Mouse (Mus musculus) embryonic facial prominence, embryonic 11.5 days (tissue): Measurements from ENCODE around the gene Ttc21b. TPM values are rescaled to one million over a fixed set of nuclear protein-coding genes. Genes with fewer than 3 reads are reported as not detected.
A peak's percentile ranks its signal among the peaks of the same experiment; 100 is the strongest.

ENCODE experiments used
- ATAC-seq: fragments of 200-750 bp; cut with Nextera tagmentation; replicated peaks from 2 replicates; pipeline ENCODE4 v1.8.0; 2017; ENCODE audit warnings: low read depth; ENCODE audit not compliant: insufficient number of reproducible peaks, low FRiP score, low TSS enrichment
- DNase-seq: peaks from one replicate; pipeline ENCODE4 v3.0.0-alpha.2; 2015; ENCODE audit warnings: low spot score
- H3K27ac ChIP-seq: fragments of 300-500 bp; sonication (generic); replicated peaks from 2 replicates; pipeline ENCODE4 v1.5.1; 2014; ENCODE audit warnings: mild to moderate bottlenecking, low read depth, low read length, control low read depth
- H3K27me3 ChIP-seq: fragments of 300-500 bp; sonication (generic); 2 replicates; pipeline ENCODE4 v1.6.1; 2014; ENCODE audit warnings: mild to moderate bottlenecking, low read length, moderate library complexity, mixed read lengths; ENCODE audit not compliant: control insufficient read depth, insufficient read depth
- H3K36me3 ChIP-seq: fragments of 300-500 bp; sonication (generic); replicated peaks from 2 replicates; pipeline ENCODE4 v1.6.1; 2014; ENCODE audit warnings: low read depth, mild to moderate bottlenecking, low read length, moderate library complexity, mixed read lengths; ENCODE audit not compliant: control insufficient read depth, insufficient read depth
- H3K4me1 ChIP-seq: fragments of 300-500 bp; sonication (generic); 2 replicates; pipeline ENCODE4 v1.6.1; 2014; ENCODE audit warnings: low read length, mixed read lengths; ENCODE audit not compliant: control insufficient read depth, insufficient read depth
- H3K4me2 ChIP-seq: fragments of 300-500 bp; sonication (generic); 2 replicates; pipeline ENCODE4 v1.6.1; 2014; ENCODE audit warnings: low read depth, mild to moderate bottlenecking, control low read depth, low read length, moderate library complexity
- H3K4me3 ChIP-seq: fragments of 300-500 bp; sonication (generic); 2 replicates; pipeline ENCODE4 v1.5.1; 2014; ENCODE audit warnings: low read depth, low read length, control low read depth
- H3K9ac ChIP-seq: fragments of 300-500 bp; sonication (generic); replicated peaks from 2 replicates; pipeline ENCODE4 v1.6.1; 2014; ENCODE audit warnings: mild to moderate bottlenecking, control low read depth, low read length
- H3K9me3 ChIP-seq: fragments of 300-500 bp; sonication (generic); replicated peaks from 2 replicates; pipeline ENCODE4 v1.6.1; 2016; ENCODE audit warnings: mild to moderate bottlenecking, low read length, inconsistent platforms, mixed read lengths; ENCODE audit not compliant: control insufficient read depth
- WGBS: fragments of 180-500 bp; shearing (Covaris S2); extraction: QIAGEN DNeasy Blood & Tissue Kit; methylation state at CpG from one replicate; pipeline ENCODE4 v1.1.7; 2014; 5-methylcytosine and 5-hydroxymethylcytosine counted together
- polyA plus RNA-seq: library from polyadenylated mRNA; unstranded; fragments of >200 nt; fragmentation: Nextera tagmentation; extraction: Ambion mirVana; gene quantifications from 2 replicates; pipeline ENCODE4 v1.2.1, GENCODE M21; 2014

Ttc21b gene
- 16.8 and 17.6 TPM in 2 replicates for polyA plus RNA-seq

GRCm38 (mm10) chr2:66256220-66257131 lies at the start of gene Ttc21b:
Ttc21b (minus strand) TSS chr2:66256617.
- Histone ChIP-seq H3K9ac (peak within 1 kb of the TSS; percentile 67), H3K4me2 (peak within 1 kb of the TSS; percentile 46), H3K4me3 (peak within 1 kb of the TSS; percentile 65), H3K27me3 (no peaks in the 10 kb centered on the region), H3K27ac (no peak within 1 kb of the TSS; the same call in 1 of the 2 replicates), H3K9me3 (no peaks in the 10 kb centered on the region), H3K4me1 (no peaks in the 10 kb centered on the region), H3K36me3 (no peaks in the 10 kb centered on the region)
- ATAC-seq (peak; percentile 100), DNase-seq (peak; percentile 97)
- WGBS = under 1% methylated on average over 56 of the region's 56 CpGs

GRCm38 (mm10) chr2:66272551-66272950 lies 16.1 kb upstream of the Ttc21b start:
- WGBS = 80% methylated on average over 3 of the region's 3 CpGs
- Histone ChIP-seq H3K27me3 (no peaks in the 10 kb centered on the region), H3K27ac (no peak overlapping the region), H3K9me3 (no peaks in the 10 kb centered on the region), H3K36me3 (no peaks in the 10 kb centered on the region), H3K9ac (no peak overlapping the region), H3K4me2 (no peak overlapping the region), H3K4me3 (no peak overlapping the region), H3K4me1 (no peaks in the 10 kb centered on the region)
- DNase-seq = no peak
- no peak for ATAC-seq

- no peak for DNase-seq
- Histone ChIP-seq H3K27me3 (no peaks in the 10 kb centered on the region), H3K27ac (no peak overlapping the region), H3K4me3 (no peak overlapping the region), H3K4me2 (no peak overlapping the region), H3K4me1 (no peaks in the 10 kb centered on the region), H3K9ac (no peak overlapping the region), H3K9me3 (no peaks in the 10 kb centered on the region), H3K36me3 (0 out of 2 replicates have a peak, but pooled peaks cover 3% of the 10 kb centered on the region)
- no peak for ATAC-seq
- WGBS = 70% methylated on average over 1 of the region's 1 CpGs
These were observed 12.4 kb downstream of the Ttc21b start for GRCm38 (mm10) chr2:66244013-66244412.

DNA sequence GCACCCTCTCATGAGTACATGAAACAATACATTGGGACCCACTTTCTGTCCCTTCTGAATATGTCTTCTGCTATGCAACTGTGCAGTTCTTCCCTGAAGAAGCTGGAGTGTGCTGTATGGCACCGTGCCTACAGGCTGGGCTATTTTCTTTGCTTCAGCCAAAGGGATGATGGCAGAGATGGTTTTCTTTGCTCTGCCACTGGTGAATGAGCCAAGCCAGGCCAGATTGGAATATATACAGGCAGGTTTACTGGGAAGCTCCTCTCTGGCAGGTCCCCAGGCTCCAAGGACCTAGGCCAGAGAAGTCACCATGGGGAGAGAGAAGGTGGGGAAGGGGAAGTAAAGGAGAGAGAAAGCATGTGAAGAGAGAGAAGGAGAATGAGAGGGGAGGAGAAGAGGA lies 16.1 kb downstream of the Ttc21b start:
- Histone ChIP-seq H3K4me2 (no peak overlapping the region), H3K4me3 (no peak overlapping the region), H3K27ac (no peak overlapping the region), H3K9ac (no peak overlapping the region), H3K36me3 (no peaks in the 10 kb centered on the region), H3K4me1 (no peaks in the 10 kb centered on the region), H3K27me3 (no peaks in the 10 kb centered on the region), H3K9me3 (no peaks in the 10 kb centered on the region)
- no peak for ATAC-seq
- DNase-seq = no peak
- WGBS = 81% methylated on average over 1 of the region's 1 CpGs

GRCm38 (mm10) chr2:66238886-66239285 lies 17.5 kb downstream of the Ttc21b start:
- ATAC-seq (no peak), DNase-seq (no peak)
- no peak overlapping the region for H3K4me2 ChIP-seq
- H3K9ac ChIP-seq = no peak overlapping the region
- no peaks in the 10 kb centered on the region for H3K9me3 ChIP-seq
- no peaks in the 10 kb centered on the region for H3K4me1 ChIP-seq
- no peaks in the 10 kb centered on the region for H3K27me3 ChIP-seq
- H3K27ac ChIP-seq = no peak overlapping the region
- WGBS = 89% methylated on average over 5 of the region's 5 CpGs
- no peak overlapping the region for H3K4me3 ChIP-seq
- no peaks in the 10 kb centered on the region for H3K36me3 ChIP-seq

DNA sequence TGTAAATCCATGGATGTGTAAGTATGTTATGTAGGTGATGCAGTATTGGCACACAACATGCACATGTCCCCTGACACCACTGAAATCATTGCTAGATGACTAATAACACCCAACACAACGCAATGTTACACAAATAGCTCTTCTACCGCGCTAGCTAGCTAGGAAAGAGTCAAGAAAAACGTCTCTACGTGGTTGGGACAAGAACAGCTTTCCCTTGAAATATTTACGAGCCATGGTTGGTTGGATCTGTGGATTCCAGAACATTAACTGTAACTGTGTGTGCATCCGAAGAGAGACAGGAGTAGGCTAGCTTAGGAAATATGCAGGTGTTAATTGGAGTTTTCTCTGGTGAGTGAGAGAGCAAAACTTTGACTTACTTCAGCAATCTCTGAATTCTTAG lies 35.5 kb downstream of the Ttc21b start:
- H3K27ac ChIP-seq = no peak overlapping the region
- H3K36me3 ChIP-seq = no peaks in the 10 kb centered on the region; the same call in 1 of the 2 replicates
- H3K4me3 ChIP-seq = no peak overlapping the region
- H3K4me1 ChIP-seq = no peaks in the 10 kb centered on the region
- ATAC-seq (no peak), DNase-seq (no peak)
- H3K9me3 ChIP-seq = no peaks in the 10 kb centered on the region
- no peak overlapping the region for H3K4me2 ChIP-seq
- H3K9ac ChIP-seq = no peak overlapping the region
- 92% methylated on average over 7 of the region's 7 CpGs for WGBS
- H3K27me3 ChIP-seq = no peaks in the 10 kb centered on the region

DNA sequence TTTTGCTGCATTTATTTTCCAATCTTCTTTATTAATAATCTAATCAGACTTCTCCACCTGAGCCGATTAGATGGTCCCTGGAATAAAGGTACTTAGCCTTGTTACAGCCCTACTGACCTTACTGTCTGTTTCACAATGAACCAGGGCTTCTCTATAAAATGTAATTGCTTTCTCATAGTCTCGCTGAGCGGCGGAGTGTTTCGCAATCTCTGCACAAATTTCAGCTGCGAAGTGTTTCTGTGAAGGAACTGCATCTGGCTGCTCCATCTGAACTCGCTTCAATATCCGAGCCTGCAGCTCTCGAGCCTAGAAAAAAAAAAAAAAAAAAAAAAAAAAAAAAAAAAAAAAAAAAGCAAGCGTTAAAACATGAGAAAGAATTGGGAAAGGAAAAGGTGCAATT lies 46.5 kb downstream of the Ttc21b start:
- Histone ChIP-seq H3K27ac (no peak overlapping the region), H3K4me3 (no peak overlapping the region), H3K9me3 (no peaks in the 10 kb centered on the region), H3K36me3 (no peaks in the 10 kb centered on the region), H3K27me3 (no peaks in the 10 kb centered on the region), H3K9ac (no peak overlapping the region), H3K4me1 (no peaks in the 10 kb centered on the region), H3K4me2 (no peak overlapping the region)
- 93% methylated on average over 10 of the region's 10 CpGs for WGBS
- no peak for DNase-seq
- no peak for ATAC-seq

GRCm38 (mm10) chr2:66209353-66209752 lies 47.1 kb downstream of the Ttc21b start:
- 95% methylated on average over 13 of the region's 13 CpGs for WGBS
- Histone ChIP-seq H3K9ac (no peak overlapping the region), H3K4me2 (no peak overlapping the region), H3K4me1 (no peaks in the 10 kb centered on the region), H3K36me3 (no peaks in the 10 kb centered on the region), H3K27me3 (no peaks in the 10 kb centered on the region), H3K4me3 (no peak overlapping the region), H3K9me3 (no peaks in the 10 kb centered on the region), H3K27ac (no peak overlapping the region)
- DNase-seq (no peak), ATAC-seq (no peak)
